Mouse (Mus musculus) testis, adult 2 months (tissue): ENCODE data around the gene Plekhg5. TPM values are rescaled to one million over a fixed set of nuclear protein-coding genes. Genes with fewer than 3 reads are reported as not detected.

Experiments
- H3K27ac ChIP-seq: fragments of 200-500 bp; 2 replicates; pipeline ENCODE4 v1.5.1; 2012; ENCODE audit warnings: low read depth, low read length; ENCODE audit not compliant: control insufficient read depth, insufficient read depth
- H3K27me3 ChIP-seq: fragments of 200-500 bp; 2 replicates; pipeline ENCODE4 v1.6.1; 2012; ENCODE audit warnings: mild to moderate bottlenecking, low read length, moderate library complexity; ENCODE audit not compliant: control insufficient read depth, insufficient read depth
- H3K36me3 ChIP-seq: fragments of 200-500 bp; 2 replicates; pipeline ENCODE4 v1.6.1; 2012; ENCODE audit warnings: mild to moderate bottlenecking, low read length; ENCODE audit not compliant: control insufficient read depth, insufficient read depth
- H3K4me1 ChIP-seq: fragments of 200-500 bp; 2 replicates; pipeline ENCODE4 v1.6.1; 2012; ENCODE audit warnings: low read length; ENCODE audit not compliant: control insufficient read depth, insufficient read depth
- H3K4me3 ChIP-seq: fragments of 200-500 bp; 2 replicates; pipeline ENCODE4 v1.5.1; 2012; ENCODE audit warnings: low read depth, mild to moderate bottlenecking, low read length, moderate library complexity, mixed read lengths; ENCODE audit not compliant: control insufficient read depth
- CTCF ChIP-seq: fragments of 200-500 bp; IDR thresholded peaks from 2 replicates; pipeline ENCODE4 v1.5.1; 2012; ENCODE audit warnings: low read depth, mild to moderate bottlenecking, inconsistent platforms, low read length, moderate library complexity; ENCODE audit not compliant: control insufficient read depth, insufficient read depth, insufficient replicate concordance
- POLR2A ChIP-seq: fragments of 200-500 bp; IDR thresholded peaks from 2 replicates; pipeline ENCODE4 v1.6.1; 2012; ENCODE audit warnings: low read depth, mild to moderate bottlenecking, inconsistent platforms, low read length, moderate library complexity; ENCODE audit not compliant: control insufficient read depth
- polyA plus RNA-seq: library from polyadenylated mRNA; depleted of rRNA; stranded (reverse); fragments of >200 nt; gene quantifications from 2 replicates; pipeline ENCODE4 v1.2.3, GENCODE M21; 2012

The Plekhg5 gene
- polyA plus RNA-seq, 1 experiment, result 8.8 TPM

DNA sequence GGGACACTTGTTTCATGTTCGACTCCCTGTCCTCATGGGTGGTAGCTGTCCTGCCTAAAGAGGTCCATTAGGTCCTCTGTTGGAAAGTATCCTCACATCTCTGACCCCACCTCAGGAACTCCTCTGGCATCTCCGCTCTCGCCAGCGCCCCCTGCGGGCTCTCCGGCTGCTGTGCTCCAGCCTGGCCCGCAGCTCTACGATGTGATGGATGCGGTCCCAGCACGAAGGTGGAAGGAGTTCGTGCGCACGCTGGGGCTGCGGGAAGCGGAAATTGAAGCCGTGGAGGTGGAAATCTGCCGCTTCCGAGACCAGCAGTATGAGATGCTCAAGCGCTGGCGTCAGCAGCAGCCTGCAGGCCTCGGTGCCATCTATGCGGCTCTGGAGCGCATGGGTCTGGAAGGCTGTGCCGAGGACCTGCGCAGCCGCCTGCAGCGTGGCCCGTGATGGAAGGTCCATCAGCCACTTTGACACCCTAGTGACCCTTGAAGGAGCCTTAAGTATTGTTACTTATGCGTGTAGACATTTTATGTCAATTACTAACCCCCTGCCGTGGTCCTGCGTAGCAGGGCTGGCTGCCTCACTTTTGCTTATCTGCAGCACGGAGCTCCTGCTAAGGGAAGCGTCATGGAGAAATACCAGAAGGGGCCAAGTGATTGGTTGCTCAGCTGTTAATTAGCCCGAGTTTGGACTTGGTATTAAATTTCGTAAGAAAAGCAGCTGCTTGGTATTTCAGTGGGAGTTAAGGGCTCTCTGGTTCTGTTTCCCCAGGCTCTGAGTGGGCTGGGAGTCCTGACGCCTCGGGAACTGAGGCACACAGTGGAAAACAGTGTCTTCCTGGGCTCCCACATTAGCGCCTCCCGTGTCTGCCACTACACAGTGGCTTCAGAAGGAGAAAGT is 47.3 kb downstream of the Plekhg5 start:
- TF ChIP-seq CTCF, result peak; percentile 42; the same call in 1 of the 2 replicates
- no peak for TF ChIP-seq POLR2A
- Histone ChIP-seq H3K36me3 (no peaks in the 10 kb centered on the region), H3K4me3 (peak overlapping the region; percentile 25), H3K4me1 (peaks cover 20% of the 10 kb centered on the region), H3K27ac (no peak overlapping the region), H3K27me3 (no peaks in the 10 kb centered on the region)

DNA sequence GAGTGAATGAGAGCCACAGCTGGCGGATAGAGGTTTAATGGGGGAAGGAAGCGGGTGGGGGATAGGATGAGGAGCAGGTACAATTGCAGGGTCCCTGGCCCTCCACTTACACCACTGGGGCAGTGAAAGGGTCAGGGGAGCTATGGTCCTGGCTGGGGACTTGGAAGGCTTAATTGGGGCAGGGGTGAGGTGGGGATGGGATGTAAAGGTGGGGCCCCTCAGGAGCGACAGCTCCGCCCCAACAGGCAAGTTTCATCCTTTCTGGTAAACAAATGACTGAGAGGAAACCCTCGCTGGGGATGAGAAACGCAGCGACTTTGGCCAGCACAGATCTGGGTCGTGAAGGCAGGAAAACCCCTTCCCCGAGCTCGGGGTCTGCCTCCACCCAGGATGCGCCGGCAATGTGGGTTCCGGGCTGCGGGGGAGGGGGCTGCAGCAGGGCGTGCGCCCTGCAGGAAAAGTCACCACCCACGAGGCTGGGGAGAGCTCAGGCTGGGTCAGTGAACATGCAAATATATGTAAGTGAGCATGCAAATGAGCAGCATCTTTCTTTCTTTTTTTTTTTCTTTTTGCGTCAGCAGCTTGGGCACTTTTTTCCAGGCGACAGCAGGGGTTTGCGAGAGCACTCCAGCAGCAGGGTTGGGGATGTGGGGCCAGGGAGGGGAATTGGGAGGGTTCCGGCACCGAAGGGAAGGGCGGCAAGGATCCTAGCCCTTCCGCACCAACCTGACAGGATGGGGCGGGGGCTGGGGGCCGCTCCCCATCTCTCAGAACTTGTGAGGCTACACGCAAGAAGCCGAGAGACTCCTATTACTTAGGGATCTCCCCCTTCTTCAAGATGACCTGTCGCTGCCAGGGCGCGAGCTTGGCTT is 48.2 kb downstream of the Plekhg5 start:
- Histone ChIP-seq H3K4me1 (peaks cover 24% of the 10 kb centered on the region), H3K4me3 (peak overlapping the region; percentile 19), H3K36me3 (no peaks in the 10 kb centered on the region), H3K27ac (no peak overlapping the region), H3K27me3 (no peaks in the 10 kb centered on the region)
- TF ChIP-seq CTCF (no peak), POLR2A (no peak)

DNA sequence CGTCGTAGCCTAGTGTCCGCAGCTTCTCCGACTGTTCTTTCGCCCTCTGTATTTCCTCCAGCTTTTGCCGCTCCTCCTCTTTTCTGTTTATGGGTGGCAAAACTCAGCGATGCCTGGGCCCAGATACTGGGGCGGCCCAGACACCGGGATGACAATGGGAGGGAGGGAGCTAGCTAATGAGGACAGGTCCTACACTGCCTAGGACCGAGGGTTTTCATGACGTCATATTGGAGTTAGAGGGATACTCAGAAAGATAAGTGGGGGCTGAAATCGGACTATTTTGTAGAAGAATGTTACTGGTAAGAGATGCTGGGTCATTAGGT is 48.8 kb downstream of the Plekhg5 start:
- TF ChIP-seq POLR2A (no peak), CTCF (no peak)
- Histone ChIP-seq H3K36me3 (no peaks in the 10 kb centered on the region), H3K4me3 (peak overlapping the region; percentile 19), H3K27ac (no peak overlapping the region), H3K4me1 (peaks cover 23% of the 10 kb centered on the region), H3K27me3 (no peaks in the 10 kb centered on the region)

DNA sequence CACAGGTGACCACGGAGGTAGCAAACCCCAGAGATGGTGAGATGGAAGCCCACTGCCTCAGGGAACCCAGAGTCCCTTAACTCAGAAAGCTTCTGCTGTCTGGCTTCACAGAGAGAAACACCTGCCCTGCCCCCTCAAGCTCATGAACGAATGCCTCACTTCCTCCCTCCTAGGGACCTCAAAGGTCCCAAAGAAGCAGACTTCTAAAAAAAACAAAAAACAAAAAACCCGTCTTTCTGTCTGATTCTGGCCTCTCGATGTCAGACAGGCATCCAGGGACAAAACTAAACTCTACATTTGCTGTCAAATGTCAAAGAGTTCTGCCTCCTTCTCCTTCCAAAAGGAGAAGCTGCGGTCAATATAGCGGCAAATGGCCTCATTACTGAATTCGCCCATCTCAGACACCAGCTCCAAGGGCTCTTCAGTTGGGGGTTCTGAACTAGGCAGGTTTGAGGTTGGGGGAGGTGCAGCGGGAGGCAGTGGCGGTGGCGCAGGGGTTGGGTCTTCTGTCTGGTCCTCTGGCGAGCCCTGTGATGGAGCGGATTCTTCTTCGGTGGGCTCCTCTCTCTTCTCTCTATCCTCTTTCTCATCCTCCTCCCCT is 52.2 kb downstream of the Plekhg5 start:
- Histone ChIP-seq H3K27me3 (no peaks in the 10 kb centered on the region), H3K36me3 (no peaks in the 10 kb centered on the region), H3K27ac (no peak overlapping the region), H3K4me3 (no peak overlapping the region), H3K4me1 (peaks cover 24% of the 10 kb centered on the region)
- no peak for TF ChIP-seq CTCF

DNA sequence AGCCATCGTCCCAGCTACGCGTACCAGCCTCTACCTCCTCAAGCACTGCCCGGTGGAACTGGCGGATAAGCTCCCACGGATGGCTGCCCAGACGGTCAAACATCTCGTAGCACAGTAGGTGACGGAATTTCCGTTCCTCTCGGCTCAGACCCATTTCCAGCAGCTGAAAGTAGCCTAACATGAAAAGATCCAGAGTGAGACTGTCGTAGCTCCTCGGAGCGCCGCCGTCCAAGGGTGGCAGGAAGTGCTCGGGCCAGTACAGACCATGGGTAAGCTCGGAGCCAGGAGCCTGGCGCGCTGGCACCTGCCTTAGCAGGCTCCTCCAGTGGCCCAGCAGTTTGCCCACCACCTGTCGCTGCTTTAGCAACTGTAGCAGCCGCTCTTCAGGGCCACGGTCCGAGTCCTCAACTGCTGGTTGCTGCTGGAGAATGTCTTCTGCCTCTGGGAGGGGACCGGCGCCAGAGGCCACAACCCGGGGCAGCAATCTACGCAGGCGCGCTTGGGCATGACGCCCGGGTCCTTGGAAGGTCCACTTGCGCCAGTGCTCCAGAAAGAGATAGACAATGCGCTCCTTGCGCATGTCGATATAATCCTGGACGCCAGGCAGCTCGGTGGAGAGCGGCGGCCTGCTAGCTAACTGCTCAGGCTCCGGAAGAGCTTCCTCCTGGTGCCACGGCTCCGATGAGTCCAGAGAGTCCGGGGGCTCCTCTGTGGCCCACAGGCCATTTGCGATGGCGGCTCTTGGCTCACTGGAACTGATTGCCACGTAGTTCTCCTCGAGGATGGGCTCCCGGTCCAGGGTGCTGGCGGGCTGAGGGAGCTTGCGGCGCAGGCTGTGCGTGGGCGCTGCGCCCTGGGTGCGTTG is 53.1 kb downstream of the Plekhg5 start:
- Histone ChIP-seq H3K4me3 (peak overlapping the region; percentile 3), H3K27me3 (no peaks in the 10 kb centered on the region), H3K27ac (no peak overlapping the region), H3K36me3 (no peaks in the 10 kb centered on the region), H3K4me1 (peaks cover 24% of the 10 kb centered on the region)
- TF ChIP-seq CTCF, result no peak

DNA sequence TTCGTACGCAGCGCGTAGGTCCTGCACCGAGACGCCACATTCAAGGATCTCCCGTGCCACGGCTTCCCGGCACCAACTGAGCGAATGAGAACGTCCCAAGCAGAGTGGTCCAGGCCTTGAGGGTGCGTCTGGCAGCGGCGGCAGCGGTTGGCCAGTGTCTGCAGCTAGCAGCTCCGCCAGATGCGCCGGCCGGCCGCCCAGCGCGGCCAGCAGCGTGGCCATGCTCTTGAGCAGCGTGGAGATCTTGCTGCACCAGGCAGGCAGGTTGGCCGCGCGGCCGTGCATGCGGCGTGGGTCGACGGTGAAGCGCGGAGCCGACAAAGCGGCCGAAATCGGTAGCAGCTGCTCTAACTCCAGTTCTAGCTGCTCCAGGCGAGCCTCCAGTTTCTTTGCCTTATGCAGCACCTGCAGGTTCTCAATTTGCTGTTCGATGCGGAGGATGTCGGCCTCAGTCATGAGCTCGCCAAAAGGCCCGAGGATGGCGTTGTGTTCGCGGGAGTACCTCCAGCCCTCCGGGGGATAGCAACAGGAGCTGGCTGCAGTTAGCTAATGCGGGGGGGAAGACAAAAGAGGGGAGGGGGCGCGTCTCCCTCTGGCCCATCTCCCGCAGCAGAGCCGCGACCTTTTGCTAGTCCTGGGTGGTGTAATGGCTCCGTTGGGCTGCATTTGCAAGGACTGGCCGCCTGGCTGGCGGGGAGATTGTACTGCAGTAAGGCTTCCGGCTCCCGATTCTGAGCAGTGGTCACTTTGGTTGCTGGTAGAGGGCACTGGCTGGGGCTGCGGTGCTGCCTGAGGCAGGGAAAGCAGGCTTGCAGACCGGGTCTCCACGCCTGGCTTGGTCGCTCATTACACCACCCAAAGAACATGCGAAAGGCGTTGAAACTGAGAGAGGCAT is 54.0 kb downstream of the Plekhg5 start:
- Histone ChIP-seq H3K36me3 (no peaks in the 10 kb centered on the region), H3K4me1 (peaks cover 23% of the 10 kb centered on the region), H3K27ac (no peak overlapping the region), H3K4me3 (peak overlapping the region; percentile 0; the same call in 1 of the 2 replicates), H3K27me3 (no peaks in the 10 kb centered on the region)
- TF ChIP-seq POLR2A, result no peak
- TF ChIP-seq CTCF, result no peak
